Mouse (Mus musculus) adrenal gland, adult 2 months (tissue): ENCODE results near the gene Ighmbp2. TPM values are rescaled to one million over a fixed set of nuclear protein-coding genes. Genes with fewer than 3 reads are reported as not detected.
A peak's percentile ranks its signal among the peaks of the same experiment; 100 is the strongest.

ENCODE experiments used
- DNase-seq: peaks from one replicate; pipeline ENCODE4 v3.0.0; 2021
- long read RNA-seq: library from polyadenylated mRNA; stranded (forward); transcript quantifications from one replicate; pipeline ENCODE4 v2.0.0, GENCODE M21; 2021
- polyA plus RNA-seq: library from polyadenylated mRNA; depleted of rRNA; stranded (reverse); fragments of >200 nt; gene quantifications from 2 replicates; pipeline ENCODE4 v1.2.3, GENCODE M21; 2012; rRNA removed
- total RNA-seq, 2 experiments: library from RNA; stranded (reverse); gene quantifications; 2 replicates each; pipeline ENCODE4 v1.2.3; 2021

The Ighmbp2 gene
- total RNA-seq (1 to 10 TPM; 4.9 to 7.1 TPM), polyA plus RNA-seq (4.6 and 5.9 TPM in 2 replicates)
- long read RNA-seq, full-length matches to known transcripts = 4 of 5 reads
- long read RNA-seq, partial matches to known transcripts = 0 of 5 reads
- long read RNA-seq, other reads (novel, unspliced or antisense) = 1 of 5 reads

DNA sequence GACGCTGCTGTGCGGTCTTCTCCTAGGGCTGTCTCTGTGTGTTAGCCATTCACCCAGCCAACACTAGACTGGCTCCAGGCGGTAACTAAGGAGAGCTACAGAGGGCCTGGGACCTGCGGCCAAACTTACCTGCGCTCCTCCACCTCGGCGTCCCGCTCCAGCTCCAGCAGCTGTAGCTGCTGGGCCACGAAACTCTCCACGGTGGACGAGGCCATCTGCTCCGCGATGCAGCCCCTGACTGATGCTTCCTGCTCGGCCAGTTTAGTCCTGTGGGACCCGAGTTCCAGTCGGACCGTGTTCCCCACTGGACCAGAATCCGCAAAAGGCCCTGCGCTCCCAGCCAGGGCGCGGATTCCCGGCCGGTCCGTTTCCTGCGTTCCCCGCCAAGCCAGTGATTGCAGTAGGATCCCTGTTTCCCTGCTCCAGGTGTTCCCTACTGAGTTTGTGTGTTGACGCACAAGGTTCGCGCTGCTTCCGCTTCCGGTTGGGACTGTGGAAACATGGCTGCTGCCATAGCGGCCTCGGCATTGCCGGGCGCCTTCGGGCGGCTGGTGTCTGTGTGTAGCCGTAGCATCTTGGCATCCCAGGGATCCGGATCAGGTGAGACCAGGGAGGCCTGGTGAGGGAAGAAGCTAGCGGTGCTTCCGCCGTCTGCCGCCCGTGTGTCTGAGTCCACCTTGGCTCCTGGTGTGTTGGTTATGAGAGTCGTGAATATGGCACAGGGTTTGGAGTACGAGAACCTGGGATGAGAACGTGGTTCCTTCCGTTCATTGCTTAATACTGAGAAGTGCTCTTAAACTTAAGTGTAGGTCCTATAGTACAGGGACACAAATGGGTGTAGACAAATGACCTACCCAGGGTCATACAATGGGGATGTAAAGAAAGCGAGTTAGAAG lies at the start of gene Ighmbp2, which contains the start of gene Mrpl21:
Gene Ighmbp2, minus strand, starts transcription at position 446 of the 896 bp plus-strand sequence.
Gene Mrpl21, plus strand, starts transcription at position 330 of the 896 bp plus-strand sequence.
- peak; percentile 92 for DNase-seq

DNA sequence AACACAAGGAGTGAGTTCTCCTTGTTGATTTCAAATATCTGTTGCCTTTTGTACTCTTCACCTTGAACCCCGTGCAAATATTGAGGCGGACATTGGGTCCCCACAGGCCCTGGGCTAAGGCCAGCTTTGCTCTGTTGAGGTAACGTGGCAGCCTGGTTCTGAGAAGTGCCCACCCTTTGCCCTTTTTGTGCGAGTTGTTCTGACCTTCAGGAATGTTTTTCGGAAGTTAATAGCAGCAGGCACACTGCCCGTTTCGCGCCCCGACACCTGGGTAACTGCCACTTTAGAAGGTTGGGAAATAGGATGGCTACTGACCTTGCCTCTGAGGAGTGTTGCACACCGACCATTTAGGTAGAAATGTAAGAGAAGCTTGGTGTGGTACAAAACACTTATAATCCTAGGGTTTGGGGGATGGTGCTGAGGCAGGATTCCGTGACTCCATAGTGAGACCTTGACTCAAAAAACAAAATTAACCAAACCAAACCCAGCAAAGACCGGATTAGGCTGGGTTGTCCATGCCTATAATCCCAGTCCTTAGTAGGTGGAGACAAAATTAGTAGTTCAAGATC lies 43.7 kb upstream of the Ighmbp2 start:
- peak; percentile 50 for DNase-seq

DNA sequence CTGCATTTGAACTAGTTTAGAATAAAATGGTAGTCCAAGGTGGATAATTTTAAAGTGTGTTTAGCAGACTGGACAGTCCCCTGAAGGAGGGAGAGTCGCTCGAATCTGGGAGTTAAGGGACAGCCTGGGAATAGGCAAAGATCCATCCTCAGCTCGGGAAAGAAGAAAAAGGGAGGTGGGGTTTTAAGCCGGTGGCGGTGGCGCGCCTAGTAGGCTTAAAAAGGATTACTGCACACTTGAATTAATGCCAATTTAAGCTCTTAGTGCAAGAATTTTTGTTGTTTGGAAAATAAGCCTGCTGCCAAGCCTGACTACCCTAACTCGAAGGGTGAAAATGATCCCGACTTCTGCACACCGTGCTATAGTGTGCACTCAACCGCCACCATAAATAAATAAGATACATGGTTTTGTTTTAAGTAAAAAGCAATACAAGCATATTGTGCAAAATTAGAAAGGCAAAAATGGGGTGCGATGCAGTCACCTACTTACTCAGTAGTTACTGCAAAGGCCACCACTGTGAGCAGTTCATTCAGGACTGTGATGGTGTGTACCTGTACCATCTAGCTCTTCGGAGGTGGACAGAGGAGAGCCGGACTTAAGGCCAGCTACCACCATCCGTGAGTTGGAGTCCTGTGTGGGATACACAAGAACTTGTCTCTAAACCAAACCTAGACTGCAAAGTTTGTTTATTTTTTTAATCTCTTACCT lies 43.1 kb upstream of the Ighmbp2 start:
- peak; percentile 38 for DNase-seq

DNA sequence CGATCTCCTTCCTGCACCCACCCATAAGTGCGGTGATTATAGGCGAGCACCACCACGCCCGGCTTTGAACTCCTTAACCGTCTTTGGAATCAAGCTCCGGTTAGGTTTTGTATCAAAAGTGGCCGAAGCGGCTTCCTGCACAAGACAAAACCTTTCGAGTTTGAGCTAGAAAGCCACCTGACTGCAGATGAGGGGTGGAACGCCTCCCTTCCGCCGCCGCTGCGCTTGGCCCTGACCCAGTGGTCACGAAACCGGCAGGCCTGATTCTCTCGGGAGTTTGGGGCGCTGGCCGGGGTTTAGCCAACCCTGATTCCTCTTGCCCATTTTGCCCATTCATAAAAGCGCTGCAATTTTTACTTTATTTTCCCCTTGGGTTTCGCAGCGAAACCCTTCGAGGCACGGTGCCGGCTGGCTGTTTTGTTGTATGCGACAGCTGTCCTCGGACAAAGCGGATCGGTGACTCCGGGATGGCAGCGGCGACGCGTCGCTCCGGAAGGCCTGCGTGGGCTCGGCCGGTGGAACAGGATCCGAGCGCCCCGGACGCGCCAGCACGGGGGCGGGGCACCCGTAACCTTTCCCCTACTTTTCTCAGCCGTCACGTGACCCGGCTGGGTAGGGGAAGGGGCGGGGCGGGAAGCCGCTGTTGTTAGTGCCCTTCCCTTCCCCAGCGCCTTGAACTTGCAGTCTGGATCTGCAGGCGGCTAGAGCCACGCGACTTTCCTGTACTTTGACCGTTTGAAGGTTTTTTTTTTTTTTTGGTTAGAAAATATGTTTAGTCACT lies 42.3 kb upstream of the Ighmbp2 start:
- peak; percentile 97 for DNase-seq

DNA sequence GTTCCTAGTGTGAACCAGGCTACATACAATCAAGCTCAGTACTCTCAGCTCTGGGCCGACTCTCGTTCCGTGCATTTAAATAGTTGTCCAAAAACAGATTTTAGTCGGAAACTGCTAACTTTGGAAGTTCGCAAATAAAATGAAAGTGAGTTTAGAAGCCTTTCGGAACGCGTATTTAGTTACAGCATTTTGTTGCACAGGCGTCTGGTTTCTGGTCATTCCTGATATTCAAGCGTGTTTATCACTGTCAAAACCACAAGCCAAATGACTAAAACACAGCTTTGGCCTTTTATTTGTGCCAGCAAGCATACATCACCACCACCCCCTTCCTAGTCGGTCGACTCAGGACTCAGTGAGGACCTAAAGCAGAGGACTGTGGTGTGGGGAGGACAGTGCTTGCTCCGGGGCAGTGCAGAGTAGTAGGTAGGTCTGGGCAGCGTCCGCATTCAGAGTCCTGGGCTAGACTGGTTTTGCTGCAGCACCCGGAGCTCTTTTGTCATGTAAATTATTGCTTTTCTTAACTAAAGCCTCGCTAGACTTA lies 41.5 kb upstream of the Ighmbp2 start:
- peak; percentile 81 for DNase-seq

DNA sequence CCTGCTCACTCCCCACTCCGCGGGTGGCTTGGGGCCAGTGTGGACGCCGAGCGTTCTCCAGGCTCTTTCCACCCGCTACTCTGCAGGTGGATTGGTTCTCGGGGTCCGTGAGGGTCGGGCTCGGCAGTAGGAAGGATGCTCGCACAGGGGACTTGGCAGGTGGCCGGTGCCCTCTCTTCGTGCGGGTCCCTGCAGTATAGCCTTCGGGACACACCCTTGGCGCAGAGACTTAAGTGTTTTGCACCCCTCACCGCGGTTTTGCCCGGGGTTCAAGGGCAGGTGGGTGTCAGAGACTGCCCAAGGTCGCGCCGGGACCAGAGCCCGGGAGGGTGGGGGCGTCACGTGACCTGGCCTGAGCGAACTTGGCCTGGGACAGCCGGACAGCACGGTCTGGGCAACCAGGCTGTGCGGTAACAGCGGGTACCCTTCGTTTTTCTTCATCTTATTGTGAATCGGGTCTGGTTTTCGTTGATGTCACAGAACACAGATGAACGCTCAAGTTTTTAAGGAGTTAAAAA lies 41.0 kb upstream of the Ighmbp2 start:
- DNase-seq = peak; percentile 96

DNA sequence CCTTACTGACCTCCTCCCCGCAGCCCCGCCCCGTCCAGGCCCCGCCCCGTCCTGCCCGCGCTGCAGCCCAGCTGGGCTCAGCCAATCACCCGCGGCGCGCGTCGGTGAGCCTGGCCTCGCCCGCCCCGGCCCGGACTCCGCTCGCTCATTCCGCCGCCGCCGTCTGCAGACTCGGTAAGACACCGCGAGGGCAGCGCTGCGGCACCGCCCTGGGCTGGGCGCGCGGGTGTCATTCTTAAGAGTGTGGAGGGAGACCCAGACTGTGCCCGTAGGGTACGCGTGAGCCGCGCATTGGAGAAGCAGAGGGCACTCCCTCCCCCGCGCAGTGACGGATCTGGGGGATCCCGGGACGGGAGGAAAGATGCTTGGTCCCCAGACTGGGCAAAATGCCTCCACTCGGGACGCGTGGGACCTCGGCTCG lies 40.4 kb upstream of the Ighmbp2 start:
- peak; percentile 97 for DNase-seq

DNA sequence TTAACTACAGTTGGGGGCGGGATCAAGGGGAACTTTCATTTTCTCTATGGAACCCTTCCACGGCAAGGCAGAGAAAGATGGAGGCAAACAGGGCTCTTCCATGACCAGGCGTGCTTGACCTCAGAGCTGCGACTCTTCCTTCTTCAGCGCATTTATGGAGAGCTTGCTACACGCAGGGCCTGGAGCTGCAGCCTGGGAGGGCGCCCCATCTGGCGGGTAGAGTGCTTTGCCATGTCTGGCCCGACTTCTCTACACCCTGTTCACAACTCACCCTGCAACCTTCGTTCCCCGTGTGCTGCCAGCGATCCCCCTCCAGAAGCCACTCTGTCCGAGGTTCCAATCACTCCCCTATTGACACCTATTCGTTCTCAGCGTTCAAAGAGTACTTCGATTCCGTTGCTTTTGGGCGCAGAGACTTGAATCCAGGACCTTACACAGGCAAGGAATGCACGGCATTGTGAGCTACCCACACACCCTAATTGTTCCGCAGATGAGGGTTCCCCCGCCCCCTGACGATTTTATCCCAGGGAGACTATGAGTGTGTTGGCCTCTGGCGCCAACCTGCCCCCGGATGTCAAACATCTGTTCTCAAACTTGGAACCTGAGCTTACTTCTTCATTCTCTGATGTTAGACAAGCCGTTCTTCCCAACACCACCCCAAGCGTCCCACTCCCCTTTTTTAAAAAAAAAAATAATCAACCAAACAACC lies 39.6 kb upstream of the Ighmbp2 start, which contains the start of gene Cpt1a:
Gene Cpt1a, plus strand, starts transcription at position 74 of the 709 bp plus-strand sequence.
- peak; percentile 79 for DNase-seq

DNA sequence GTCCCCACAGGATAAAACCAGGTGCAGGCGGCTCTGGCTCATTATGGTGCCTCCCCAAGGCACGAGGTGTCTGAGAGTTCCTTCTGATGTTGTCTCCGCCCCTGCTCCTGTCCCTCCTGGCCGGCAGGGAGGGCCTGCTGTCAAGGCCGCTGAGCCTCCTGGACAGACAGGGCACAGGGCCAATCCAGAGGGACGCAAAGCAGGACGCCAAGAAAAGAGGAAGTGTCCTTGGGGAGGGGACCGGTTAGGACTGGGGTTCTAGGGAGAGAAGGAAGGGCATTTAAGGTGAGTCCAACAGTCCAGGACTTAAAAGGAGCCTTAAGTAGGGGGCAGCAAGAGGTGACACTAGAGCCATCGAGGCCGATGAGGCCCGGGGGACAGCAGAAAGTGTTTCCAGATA lies 38.8 kb upstream of the Ighmbp2 start:
- DNase-seq = peak; percentile 92

DNA sequence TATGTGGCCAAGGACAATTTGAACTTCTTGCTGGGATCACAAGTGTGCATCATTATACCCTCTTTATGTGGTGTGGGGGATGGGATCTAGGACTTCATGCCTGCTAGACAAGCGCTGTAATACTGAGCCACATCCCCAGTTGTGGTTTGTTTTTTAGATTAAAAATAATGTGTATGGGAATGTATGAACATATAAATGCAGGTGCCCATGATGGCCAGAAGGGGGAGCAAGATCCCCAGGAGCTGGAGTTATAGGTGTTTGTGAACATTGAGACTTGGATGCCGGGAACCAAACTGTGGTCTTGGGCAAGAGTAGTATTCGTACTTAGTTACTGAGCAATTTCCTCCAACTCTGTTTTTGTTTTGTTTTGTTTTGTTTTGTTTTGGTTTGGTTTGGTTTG lies 38.0 kb upstream of the Ighmbp2 start:
- DNase-seq = peak; percentile 31

DNA sequence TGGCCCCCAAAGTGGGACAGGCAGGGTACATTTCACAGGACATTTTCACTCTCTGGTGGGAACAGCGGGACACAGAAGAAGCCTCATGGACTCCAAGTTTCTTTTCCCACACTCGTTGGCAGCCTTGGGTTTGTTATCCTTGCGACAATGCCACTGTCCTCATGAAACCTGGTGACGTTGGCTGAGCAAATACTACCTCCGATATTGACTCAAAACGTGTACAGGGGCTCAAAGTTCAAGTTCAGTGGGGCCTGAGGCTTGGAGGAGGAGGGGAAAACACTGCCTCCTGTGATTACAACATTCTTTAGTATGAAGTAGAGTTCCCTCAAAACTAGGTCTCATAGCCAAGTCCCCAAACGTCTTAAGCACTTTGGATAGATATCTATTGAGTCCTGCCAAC lies 37.3 kb upstream of the Ighmbp2 start:
- DNase-seq = peak; percentile 34

DNA sequence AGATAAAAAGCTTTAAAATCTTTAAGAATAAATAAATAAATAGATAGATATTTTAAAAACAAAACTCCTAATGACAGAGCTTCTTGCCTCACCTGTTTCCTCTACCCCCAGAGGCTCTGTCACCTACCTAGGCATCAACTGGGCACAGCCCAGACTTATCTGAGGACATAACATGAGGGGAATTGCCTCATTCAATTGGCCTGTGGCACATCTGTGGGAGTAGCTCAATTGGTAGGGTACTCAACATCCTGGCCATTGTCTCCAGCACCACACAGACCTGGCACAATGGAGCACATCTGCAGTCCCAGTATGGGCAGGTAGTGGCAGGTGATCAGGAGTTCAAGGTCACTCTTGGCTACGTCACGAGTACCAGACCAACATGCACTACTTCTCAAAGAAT lies 36.5 kb upstream of the Ighmbp2 start:
- no peak for DNase-seq

DNA sequence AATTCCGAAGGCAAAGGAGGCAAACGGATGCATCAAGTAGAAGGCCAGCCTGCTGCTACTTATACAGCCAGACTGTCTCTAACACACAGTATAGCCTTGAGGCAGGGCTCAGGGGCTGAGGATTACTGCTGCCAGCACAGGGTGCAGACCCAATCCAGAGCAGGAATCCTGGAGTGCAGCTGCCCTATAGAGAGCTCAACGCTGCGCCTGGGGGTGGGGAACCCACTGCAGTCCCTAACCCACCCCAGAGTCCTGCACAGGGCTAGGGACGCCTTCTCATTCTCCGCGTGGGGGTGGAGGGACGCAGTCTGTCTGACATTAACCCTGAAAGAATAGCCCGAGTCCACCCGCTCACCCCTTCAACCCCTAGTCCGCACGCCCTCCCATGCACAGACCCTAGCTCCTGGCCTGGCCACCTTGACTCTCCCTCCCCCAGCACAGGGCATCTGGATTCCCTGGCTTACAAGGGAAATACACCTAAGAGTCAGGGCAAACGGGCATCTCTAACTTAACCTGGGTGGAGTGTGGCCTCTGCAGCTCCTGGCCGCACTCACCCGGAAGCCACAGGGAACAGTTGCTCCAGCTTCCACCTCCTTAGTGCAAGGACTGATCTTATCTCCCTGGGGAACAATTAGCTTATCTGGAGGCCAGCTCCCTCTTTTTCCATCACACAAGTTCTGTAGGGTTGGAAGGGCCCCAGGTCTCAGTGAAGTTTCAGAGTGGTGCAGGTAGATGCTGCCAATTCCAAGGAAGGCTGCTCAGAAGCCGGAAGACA lies 24.5 kb upstream of the Ighmbp2 start:
- no peak for DNase-seq

DNA sequence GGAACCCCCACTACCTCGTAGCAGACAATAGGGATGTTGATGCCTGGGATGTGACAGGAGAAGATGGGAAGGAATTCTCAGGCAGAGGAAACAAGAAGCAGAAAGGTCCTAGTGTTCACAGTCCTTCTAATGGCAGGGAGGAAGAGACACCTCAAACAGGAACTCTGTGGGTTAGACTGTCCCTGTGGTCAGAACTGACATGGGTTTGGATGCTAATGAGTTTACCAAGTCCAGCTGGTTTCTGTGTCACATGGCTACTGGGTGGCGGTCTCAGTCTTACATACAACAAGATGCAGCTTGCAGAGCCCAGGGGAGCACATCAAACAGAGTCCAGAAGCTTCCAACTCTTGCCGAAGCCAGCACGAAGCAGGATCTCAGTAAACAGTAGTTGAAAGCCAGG lies 21.2 kb upstream of the Ighmbp2 start:
- DNase-seq = no peak

DNA sequence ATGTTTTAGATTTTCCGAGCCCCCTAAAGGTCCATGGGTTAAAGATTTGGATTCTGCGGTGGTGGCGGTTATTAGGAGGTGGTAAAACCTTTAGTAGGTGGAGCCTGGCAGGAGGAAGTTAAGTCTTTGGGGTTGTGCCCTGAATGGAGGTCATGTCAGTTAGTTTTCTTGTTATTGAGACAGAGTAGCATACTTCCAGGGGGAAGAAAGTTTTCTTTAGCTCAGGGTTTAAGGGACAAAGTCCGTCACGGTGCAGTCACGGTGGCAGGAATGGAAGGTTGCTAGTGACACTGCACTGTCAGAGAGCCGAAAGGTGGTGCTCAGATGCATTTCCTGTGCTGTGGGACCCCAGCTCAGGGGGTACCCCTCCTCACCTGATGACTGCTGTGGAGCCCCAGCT lies 15.0 kb upstream of the Ighmbp2 start:
- DNase-seq = no peak

DNA sequence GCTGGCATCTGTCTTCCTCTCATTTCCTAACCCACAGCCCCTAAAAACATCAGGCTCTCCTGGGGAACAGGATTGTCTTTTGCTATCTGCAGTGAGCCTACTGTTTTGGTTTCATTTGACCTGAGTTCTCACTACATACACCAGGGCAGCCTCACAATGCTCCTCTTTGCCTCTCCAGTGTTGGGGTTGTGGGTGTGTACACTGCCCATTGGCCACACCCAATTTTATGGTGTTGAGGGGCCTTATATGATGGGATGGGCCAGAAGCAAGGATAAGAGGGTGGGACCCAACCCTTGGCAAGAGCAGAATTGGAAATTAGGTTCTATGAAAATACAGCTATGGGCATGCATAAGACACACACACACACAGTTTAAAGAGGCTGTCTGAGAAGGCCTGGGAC lies 14.2 kb upstream of the Ighmbp2 start:
- DNase-seq = no peak

DNA sequence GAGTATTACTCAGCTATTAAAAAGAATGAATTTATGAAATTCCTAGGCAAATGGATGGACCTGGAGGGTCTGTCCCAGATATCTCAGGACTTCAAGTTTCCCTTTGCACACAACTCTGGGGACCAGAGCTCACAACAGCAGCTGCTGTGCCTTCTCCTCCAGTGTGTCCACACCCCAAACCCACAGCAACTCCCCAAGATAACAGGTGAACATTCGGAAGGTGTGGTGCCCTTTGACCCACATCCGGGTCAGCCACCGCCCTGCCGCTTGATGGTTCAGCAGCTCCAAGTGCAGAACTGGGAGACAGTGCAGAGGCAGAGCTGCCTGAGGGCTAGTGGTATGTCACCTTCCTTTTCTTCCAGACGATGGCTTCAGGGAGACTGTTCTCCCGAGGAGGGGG lies 12.4 kb upstream of the Ighmbp2 start:
- no peak for DNase-seq

DNA sequence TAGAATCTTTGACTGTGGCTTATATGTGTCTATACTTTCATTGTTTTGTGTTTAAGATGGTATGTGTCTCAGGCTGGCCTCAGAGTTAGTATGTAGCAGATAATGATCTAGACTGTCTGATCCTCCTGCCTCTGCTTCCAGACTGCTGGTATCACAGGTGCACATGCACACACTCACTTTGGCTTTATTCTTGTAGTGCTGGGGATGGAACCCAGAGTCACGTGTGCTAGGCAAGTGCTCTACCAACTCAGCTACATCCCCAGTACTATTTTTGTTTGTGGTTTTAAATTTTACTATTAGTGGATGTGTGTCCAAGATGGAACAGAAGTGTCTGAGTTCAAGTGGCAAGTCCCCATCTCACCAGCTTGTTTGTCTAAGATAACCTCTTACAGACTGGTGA lies 10.2 kb upstream of the Ighmbp2 start:
- no peak for DNase-seq

DNA sequence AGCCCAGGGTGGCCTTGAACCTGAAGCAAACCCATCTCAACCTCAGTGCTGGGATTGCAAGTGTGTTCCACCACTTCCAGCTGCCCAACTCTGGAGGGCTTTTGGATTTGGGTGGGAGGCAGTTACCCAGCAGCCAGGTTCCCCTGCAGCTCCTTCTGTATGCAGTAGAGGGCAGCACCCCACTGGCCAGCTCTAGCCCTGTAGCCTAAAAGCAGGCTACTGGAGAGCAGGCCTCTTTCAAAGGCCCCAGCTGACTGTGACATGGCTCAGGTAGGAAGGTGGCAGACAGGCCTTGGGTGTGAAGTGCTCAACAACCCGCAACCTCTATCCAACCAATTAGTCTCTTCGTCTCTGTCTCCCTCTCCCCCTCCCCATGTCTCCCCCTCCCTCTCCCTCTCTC lies 9.2 kb upstream of the Ighmbp2 start:
- DNase-seq = peak; percentile 66

DNA sequence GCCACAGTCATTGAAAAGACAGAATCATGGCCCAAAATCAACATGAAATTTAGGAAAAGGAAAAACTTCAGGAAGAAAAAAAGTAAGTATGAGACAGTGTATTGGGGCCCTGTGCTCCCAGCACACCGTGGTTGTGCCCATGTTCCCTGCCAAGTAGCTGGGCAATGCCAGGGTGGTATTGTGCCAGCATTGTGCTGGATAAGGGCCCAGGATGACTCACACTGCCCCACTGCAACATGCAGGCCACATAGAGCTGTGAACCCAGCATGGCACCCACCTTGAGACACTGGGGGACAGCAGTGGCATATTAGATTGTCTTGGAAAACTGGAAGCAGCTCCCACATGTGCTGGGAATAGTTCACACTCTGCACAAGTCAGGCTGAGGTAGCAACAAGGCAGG lies 6.2 kb upstream of the Ighmbp2 start:
- peak; percentile 65 for DNase-seq
